Mouse (Mus musculus): ENCODE data around the gene Fbxl15. TPM values are rescaled to one million over a fixed set of nuclear protein-coding genes. Genes with fewer than 3 reads are reported as not detected.

Gene Fbxl15
- total and polyA plus RNA-seq, 2 experiments from 2014 or later, result 10.4 to 12.2 TPM

DNA sequence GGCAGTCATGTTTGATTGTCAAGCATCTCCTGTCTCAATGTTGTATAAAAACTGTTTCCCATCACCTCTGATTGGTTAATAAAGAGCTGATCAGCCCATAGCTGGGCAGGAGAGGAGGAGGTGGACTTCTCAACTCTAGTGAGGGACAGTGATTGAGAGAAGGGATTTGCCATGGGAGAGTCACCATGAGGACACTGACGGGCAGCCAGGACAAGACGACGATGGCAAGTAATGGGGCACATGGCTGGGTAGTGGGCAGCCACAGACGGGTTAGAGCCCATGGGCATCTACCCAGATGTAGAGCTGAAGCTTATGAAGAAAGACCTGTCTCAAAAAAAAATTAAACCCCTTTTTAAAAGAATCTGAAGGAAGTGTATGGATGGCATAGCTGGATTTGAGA, 25.4 kb upstream of the Fbxl15 start:
- H3K9me3 ChIP-seq (replicated peaks; ENCODE audit: control insufficient read depth, low read length), result no peaks in the 10 kb centered on the region
- H3K9ac ChIP-seq (replicated peaks; ENCODE audit: low read depth, low read length), result no peak overlapping the region
- H3K4me3 ChIP-seq (ENCODE audit: low read depth, low read length), result no peak overlapping the region
- DNase-seq (ENCODE audit: low spot score) (no peak), ATAC-seq (ENCODE audit: insufficient read depth, low read depth) (no peak)
- TF ChIP-seq EP300 (IDR thresholded peaks at IDR 0.05; ENCODE audit: low read depth) (no peak), CTCF (IDR thresholded peaks at IDR 0.05; ENCODE audit: low read depth) (no peak)
- H3K4me1 ChIP-seq (ENCODE audit: control insufficient read depth, insufficient read depth), result peaks cover 6% of the 10 kb centered on the region; the same call in 1 of the 2 replicates
- H3K4me2 ChIP-seq (ENCODE audit: low read depth, low read length), result no peak overlapping the region
- peaks cover 9% of the 10 kb centered on the region for H3K36me3 ChIP-seq (replicated peaks; ENCODE audit: control insufficient read depth, insufficient read depth, low read length)
- H3K27me3 ChIP-seq (ENCODE audit: control insufficient read depth, insufficient read depth, low read length), result no peaks in the 10 kb centered on the region
- no peak overlapping the region for H3K27ac ChIP-seq (ENCODE audit: low read depth)
- WGBS, result 81% methylated on average over 4 of the region's 4 CpGs

- 0 out of 2 replicates have a peak overlapping the region, but pooled peaks have one; percentile 53 for H3K9ac ChIP-seq (replicated peaks; ENCODE audit: low read depth, low read length)
- TF ChIP-seq EP300 (IDR thresholded peaks at IDR 0.05; ENCODE audit: low read depth) (no peak), CTCF (IDR thresholded peaks at IDR 0.05; ENCODE audit: low read depth) (no peak)
- DNase-seq (ENCODE audit: low spot score), result no peak
- peaks cover 15% of the 10 kb centered on the region for H3K36me3 ChIP-seq (replicated peaks; ENCODE audit: control insufficient read depth, insufficient read depth, low read length)
- no peaks in the 10 kb centered on the region for H3K27me3 ChIP-seq (ENCODE audit: control insufficient read depth, insufficient read depth, low read length)
- peaks cover 6% of the 10 kb centered on the region; the same call in 1 of the 2 replicates for H3K4me1 ChIP-seq (ENCODE audit: control insufficient read depth, insufficient read depth)
- no peaks in the 10 kb centered on the region for H3K9me3 ChIP-seq (replicated peaks; ENCODE audit: control insufficient read depth, low read length)
- peak overlapping the region; percentile 94 for H3K4me2 ChIP-seq (ENCODE audit: low read depth, low read length)
- peak overlapping the region; percentile 81; the same call in 1 of the 2 replicates for H3K27ac ChIP-seq (ENCODE audit: low read depth)
- ATAC-seq (ENCODE audit: insufficient read depth, low read depth), result no peak
- WGBS, result 54% methylated on average over 18 of the region's 18 CpGs
- peak overlapping the region; percentile 76 for H3K4me3 ChIP-seq (ENCODE audit: low read depth, low read length)
Observed at GRCm38 (mm10) chr19:46303251-46304215, 24.5 kb upstream of the Fbxl15 start.

DNA sequence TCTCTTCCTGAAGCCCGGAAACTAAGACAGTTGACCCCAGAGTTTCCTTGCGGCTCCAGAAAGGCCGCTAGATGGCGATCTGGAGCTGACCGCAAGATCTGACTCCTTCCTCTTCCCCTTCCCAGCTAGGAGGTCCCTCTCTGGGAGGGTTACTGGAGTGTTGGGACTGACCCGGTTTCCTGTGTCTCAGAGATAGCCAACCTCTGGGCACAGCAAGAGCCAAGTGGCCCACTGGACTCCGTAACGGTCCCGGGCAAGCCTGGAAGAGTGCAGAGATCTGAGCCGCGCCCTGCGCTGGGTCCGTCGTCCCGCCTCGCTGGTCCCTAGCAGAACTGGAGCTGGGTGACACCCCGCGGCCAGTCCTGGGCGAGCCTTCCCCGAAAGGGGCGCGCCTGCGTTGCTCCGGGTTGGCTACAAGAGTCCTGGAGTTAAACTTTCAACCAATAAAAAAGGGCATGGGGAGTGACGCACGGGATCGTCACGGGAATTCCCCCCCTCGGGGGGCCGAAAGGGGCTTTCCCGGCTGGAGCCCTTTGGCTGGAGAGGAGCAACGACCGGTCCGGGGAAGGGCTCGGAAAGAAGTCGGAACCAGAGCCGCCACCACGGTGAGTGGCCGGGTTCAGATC, 23.7 kb upstream of the Fbxl15 start, which contains the start of gene Nfkb2:
TSS of gene Nfkb2 (plus strand) at position 105 of the 626 bp plus-strand sequence.
- TF ChIP-seq CTCF (IDR thresholded peaks at IDR 0.05; ENCODE audit: low read depth), result peak; percentile 89
- peak; percentile 18; the same call in 1 of the 2 replicates for TF ChIP-seq EP300 (IDR thresholded peaks at IDR 0.05; ENCODE audit: low read depth)
- Histone ChIP-seq H3K4me2 (ENCODE audit: low read depth, low read length) (peak within 1 kb of the TSS; percentile 94), H3K27me3 (ENCODE audit: control insufficient read depth, insufficient read depth, low read length) (no peaks in the 10 kb centered on the region), H3K4me3 (ENCODE audit: low read depth, low read length) (peak within 1 kb of the TSS; percentile 76), H3K9me3 (replicated peaks; ENCODE audit: control insufficient read depth, low read length) (no peaks in the 10 kb centered on the region), H3K4me1 (ENCODE audit: control insufficient read depth, insufficient read depth) (peaks cover 6% of the 10 kb centered on the region; the same call in 1 of the 2 replicates), H3K27ac (ENCODE audit: low read depth) (peak within 1 kb of the TSS; percentile 81), H3K36me3 (replicated peaks; ENCODE audit: control insufficient read depth, insufficient read depth, low read length) (peaks cover 15% of the 10 kb centered on the region), H3K9ac (replicated peaks; ENCODE audit: low read depth, low read length) (peak within 1 kb of the TSS; percentile 53)
- ATAC-seq (ENCODE audit: insufficient read depth, low read depth) (peak; percentile 92), DNase-seq (ENCODE audit: low spot score) (peak; percentile 96)
- whole genome bisulfite sequencing, result under 1% methylated on average over 39 of the region's 39 CpGs

DNA sequence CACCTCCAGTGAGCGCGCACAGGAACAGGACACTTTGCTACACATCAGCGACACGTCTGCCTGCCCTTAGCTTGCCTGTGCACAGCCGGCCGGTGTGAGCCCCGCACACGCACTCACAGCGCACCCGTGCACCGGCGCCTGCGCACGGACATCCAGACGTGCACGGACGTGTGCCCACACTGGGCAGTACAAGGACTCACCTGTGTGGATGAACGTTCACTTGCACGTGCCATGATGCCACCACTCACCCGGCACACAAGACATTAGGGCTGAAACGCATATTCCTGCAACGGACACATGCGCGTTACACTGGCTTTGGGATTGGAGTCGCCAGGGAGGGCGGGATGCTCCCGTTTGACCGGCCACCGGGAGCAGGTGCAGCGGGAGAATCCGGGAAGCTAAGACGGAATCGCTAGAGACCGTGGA, 23.1 kb upstream of the Fbxl15 start:
- Histone ChIP-seq H3K27me3 (ENCODE audit: control insufficient read depth, insufficient read depth, low read length) (no peaks in the 10 kb centered on the region), H3K36me3 (replicated peaks; ENCODE audit: control insufficient read depth, insufficient read depth, low read length) (peaks cover 20% of the 10 kb centered on the region), H3K9me3 (replicated peaks; ENCODE audit: control insufficient read depth, low read length) (no peaks in the 10 kb centered on the region), H3K4me2 (ENCODE audit: low read depth, low read length) (peak overlapping the region; percentile 94), H3K4me3 (ENCODE audit: low read depth, low read length) (peak overlapping the region; percentile 76), H3K9ac (replicated peaks; ENCODE audit: low read depth, low read length) (peak overlapping the region; percentile 53), H3K4me1 (ENCODE audit: control insufficient read depth, insufficient read depth) (peaks cover 6% of the 10 kb centered on the region; the same call in 1 of the 2 replicates), H3K27ac (ENCODE audit: low read depth) (peak overlapping the region; percentile 81)
- no peak for TF ChIP-seq CTCF (IDR thresholded peaks at IDR 0.05; ENCODE audit: low read depth)
- ATAC-seq (ENCODE audit: insufficient read depth, low read depth), result peak; percentile 34
- DNase-seq (ENCODE audit: low spot score), result no peak
- WGBS, result under 1% methylated on average over 34 of the region's 34 CpGs

DNA sequence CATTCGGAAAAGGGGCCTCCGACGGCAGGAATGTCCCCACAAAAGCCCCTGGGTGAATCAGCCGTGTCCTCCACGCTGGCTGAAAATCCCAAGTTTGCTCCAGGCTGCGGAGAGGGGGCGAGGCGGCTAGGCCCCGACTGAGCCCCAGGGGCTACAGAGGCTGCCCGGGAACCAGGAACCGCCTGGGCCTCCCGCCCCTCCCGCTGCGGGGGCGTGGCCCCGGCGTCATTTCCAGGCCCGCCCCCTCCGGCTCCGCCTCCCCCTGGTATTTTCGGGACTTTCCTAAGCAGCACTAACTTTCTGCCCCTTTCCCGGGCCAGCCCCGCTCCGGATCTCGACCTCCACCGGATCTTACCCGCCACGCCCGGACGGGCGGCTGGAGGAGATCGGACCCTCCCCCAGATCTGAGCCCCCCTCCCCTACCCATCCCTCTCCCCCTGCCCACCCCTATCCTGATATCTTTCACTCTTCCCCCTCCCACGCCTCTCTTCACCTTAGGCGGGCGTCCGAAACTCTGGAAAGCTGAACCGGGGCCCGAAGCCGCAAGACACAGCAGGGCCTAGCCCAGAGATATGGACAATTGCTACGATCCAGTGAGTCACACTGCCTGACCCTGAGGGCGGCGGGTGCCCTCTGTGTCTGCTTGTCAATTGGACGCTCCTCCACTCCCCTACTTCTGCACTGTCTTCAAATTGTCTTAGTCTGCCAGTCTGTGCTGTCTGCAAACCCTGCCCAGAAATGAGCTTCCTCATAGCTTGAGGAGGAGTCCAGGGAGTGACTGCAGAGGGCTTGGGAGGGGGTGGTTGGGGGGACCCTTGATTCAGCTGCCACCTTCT, 22.3 kb upstream of the Fbxl15 start:
- Histone ChIP-seq H3K4me3 (ENCODE audit: low read depth, low read length) (peak overlapping the region; percentile 76), H3K27me3 (ENCODE audit: control insufficient read depth, insufficient read depth, low read length) (no peaks in the 10 kb centered on the region), H3K4me1 (ENCODE audit: control insufficient read depth, insufficient read depth) (peaks cover 6% of the 10 kb centered on the region; the same call in 1 of the 2 replicates), H3K36me3 (replicated peaks; ENCODE audit: control insufficient read depth, insufficient read depth, low read length) (peaks cover 27% of the 10 kb centered on the region), H3K9me3 (replicated peaks; ENCODE audit: control insufficient read depth, low read length) (no peaks in the 10 kb centered on the region), H3K27ac (ENCODE audit: low read depth) (peak overlapping the region; percentile 81), H3K9ac (replicated peaks; ENCODE audit: low read depth, low read length) (peak overlapping the region; percentile 53), H3K4me2 (ENCODE audit: low read depth, low read length) (peak overlapping the region; percentile 94)
- ATAC-seq (ENCODE audit: insufficient read depth, low read depth), result peak; percentile 68
- DNase-seq (ENCODE audit: low spot score), result peak; percentile 81
- 1% methylated on average over 41 of the region's 43 CpGs for WGBS
- TF ChIP-seq EP300 (IDR thresholded peaks at IDR 0.05; ENCODE audit: low read depth), result no peak
- TF ChIP-seq CTCF (IDR thresholded peaks at IDR 0.05; ENCODE audit: low read depth), result no peak

All from heart, postnatal 0 days (tissue).